Mouse (Mus musculus) cerebellum, adult 2 months (tissue): ENCODE measurements around the gene Gtpbp1.

Source experiments
- CTCF ChIP-seq: fragments of 200-500 bp; IDR thresholded peaks from 2 replicates; pipeline ENCODE4 v1.5.1; 2011; ENCODE audit warnings: low read depth, mild to moderate bottlenecking, control low read depth, low read length, moderate library complexity, borderline replicate concordance; ENCODE audit not compliant: insufficient read depth
- POLR2A ChIP-seq: fragments of 200-500 bp; IDR thresholded peaks from 2 replicates; pipeline ENCODE4 v1.6.1; 2011; ENCODE audit warnings: low read length, control low read depth, borderline replicate concordance; ENCODE audit not compliant: insufficient read depth

DNA sequence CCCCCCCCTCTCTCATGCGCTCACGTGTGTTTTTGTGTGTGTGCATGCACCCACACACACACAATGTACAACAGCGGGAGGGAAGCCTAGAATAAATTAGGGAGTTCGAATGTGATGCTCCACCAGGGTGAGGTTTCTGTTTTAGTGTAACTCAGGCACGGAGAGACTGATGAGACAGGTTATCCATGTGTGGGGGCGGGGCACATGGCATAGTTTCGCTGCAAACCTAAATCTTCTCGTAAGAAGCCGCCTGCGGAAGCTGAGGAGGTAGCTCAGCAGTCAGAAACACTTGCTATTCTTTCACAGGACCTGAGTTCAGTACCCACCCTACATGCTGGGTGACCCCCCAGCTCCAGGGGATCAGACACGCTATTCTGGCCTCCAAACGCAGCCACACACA, 42.5 kb upstream of the Gtpbp1 start:
- TF ChIP-seq POLR2A (no peak), CTCF (no peak)
